Mouse (Mus musculus): Measurements from ENCODE around the gene Med16. TPM values are rescaled to one million over a fixed set of nuclear protein-coding genes. Genes with fewer than 3 reads are reported as not detected.

Gene Med16
- polyA plus RNA-seq, 1 experiment from 2014 or later: 44.9 TPM

DNA sequence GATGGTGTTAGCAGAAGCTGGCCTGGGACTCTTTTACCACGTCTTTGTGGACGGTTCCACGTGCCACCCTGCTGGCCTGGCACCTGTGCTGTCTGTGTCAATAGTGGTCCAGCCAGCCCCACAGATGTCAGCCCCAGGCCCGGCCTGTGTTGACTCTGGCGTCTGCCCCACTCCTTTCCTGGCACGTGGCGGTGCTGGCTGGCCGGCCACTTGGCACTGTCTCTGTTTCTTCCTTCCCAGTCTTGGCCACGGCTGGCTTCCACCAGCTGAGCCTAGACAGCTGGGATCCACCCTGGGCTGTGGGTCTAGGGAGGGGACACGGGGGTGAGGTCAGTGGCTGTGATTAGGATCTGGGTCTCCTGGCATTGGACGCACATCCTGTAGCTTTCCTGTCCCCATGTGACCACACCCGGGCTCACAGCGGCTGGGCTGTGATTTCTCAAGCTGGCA lies 25.6 kb upstream of the Med16 start:
- ATAC-seq (replicated peaks; ENCODE audit: low FRiP score, low read depth) (0 out of 2 replicates have a peak, but pooled peaks have one; percentile 23), DNase-seq (ENCODE audit: low spot score) (peak; percentile 69)
- H3K4me3 ChIP-seq (replicated peaks; ENCODE audit: low read depth, low read length): no peak overlapping the region
- peaks cover 16% of the 10 kb centered on the region for H3K36me3 ChIP-seq (ENCODE audit: insufficient read depth, low read length)
- no peaks in the 10 kb centered on the region for H3K27me3 ChIP-seq (ENCODE audit: insufficient read depth, low read length)
- WGBS: 39% methylated on average over 13 of the region's 13 CpGs
- H3K4me2 ChIP-seq (ENCODE audit: low read length): no peak overlapping the region; the same call in 1 of the 2 replicates
- peaks cover 66% of the 10 kb centered on the region for H3K4me1 ChIP-seq (replicated peaks; ENCODE audit: insufficient read depth, low read length)
- H3K9ac ChIP-seq (ENCODE audit: low read depth, low read length): peak overlapping the region; percentile 27; the same call in 1 of the 2 replicates
- peak overlapping the region; percentile 15 for H3K27ac ChIP-seq
- H3K9me3 ChIP-seq (replicated peaks; ENCODE audit: low read length): no peaks in the 10 kb centered on the region
- TF ChIP-seq CTCF (IDR thresholded peaks at IDR 0.05; ENCODE audit: low read depth): no peak

DNA sequence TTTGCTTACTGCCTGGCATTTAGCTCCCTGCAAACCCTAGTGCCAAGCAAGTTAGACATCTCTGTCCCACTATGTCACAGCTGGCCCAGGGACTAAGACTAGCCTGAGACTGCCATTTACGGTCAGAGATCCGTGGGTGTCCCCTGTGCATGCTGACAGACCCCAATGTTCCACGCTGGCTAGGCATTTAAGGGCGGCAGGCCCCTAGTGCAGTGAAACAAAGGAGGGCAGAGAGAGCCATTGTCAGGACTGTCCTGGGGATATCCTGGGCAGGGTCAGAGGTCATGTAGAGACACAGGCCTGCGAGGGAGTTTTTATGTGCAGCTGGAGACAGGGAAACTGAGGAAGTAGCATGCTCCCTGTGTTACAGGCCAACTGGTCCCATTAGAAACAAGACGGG lies 25.1 kb upstream of the Med16 start:
- Histone ChIP-seq H3K4me3 (replicated peaks; ENCODE audit: low read depth, low read length) (no peak overlapping the region), H3K27me3 (ENCODE audit: insufficient read depth, low read length) (no peaks in the 10 kb centered on the region), H3K4me1 (replicated peaks; ENCODE audit: insufficient read depth, low read length) (peaks cover 66% of the 10 kb centered on the region), H3K27ac (peak overlapping the region; percentile 15; the same call in 1 of the 2 replicates), H3K9ac (ENCODE audit: low read depth, low read length) (no peak overlapping the region), H3K9me3 (replicated peaks; ENCODE audit: low read length) (no peaks in the 10 kb centered on the region), H3K4me2 (ENCODE audit: low read length) (no peak overlapping the region), H3K36me3 (ENCODE audit: insufficient read depth, low read length) (peaks cover 16% of the 10 kb centered on the region)
- DNase-seq (ENCODE audit: low spot score) (no peak), ATAC-seq (replicated peaks; ENCODE audit: low FRiP score, low read depth) (no peak)
- 67% methylated on average over 6 of the region's 6 CpGs for WGBS
- TF ChIP-seq CTCF (IDR thresholded peaks at IDR 0.05; ENCODE audit: low read depth): no peak

DNA sequence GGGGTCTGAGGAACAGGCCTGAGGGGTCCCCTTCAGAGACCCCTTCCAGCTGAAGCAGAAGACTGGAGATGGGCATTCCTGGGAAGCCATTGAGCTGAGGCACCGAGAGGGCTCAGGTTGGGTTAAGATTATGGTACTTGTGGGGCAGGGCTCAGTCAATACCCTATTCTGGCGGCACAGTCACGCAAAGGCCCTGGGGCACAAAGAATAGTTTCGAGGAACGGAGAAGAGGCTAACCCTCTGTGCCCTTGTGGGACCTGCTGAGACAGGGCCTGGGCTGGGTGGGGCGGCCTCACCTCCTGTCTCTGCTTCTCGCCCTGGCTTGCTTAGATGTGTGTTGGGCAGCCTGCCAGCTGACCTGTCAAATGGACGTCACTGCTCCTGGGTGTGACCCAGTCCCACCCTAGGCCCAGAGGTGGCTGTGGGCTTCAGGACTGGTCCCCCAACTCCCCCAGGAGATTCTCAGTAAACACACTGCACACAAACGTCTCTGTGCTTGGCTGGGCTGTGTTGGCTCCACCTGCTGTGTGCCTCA lies 24.5 kb upstream of the Med16 start:
- Histone ChIP-seq H3K36me3 (ENCODE audit: insufficient read depth, low read length) (peaks cover 16% of the 10 kb centered on the region), H3K4me2 (ENCODE audit: low read length) (0 out of 2 replicates have a peak overlapping the region, but pooled peaks have one; percentile 30), H3K27ac (peak overlapping the region; percentile 15), H3K9me3 (replicated peaks; ENCODE audit: low read length) (no peaks in the 10 kb centered on the region), H3K4me3 (replicated peaks; ENCODE audit: low read depth, low read length) (no peak overlapping the region), H3K4me1 (replicated peaks; ENCODE audit: insufficient read depth, low read length) (peaks cover 66% of the 10 kb centered on the region), H3K9ac (ENCODE audit: low read depth, low read length) (peak overlapping the region; percentile 18; the same call in 1 of the 2 replicates), H3K27me3 (ENCODE audit: insufficient read depth, low read length) (no peaks in the 10 kb centered on the region)
- ATAC-seq (replicated peaks; ENCODE audit: low FRiP score, low read depth) (no peak), DNase-seq (ENCODE audit: low spot score) (no peak)
- TF ChIP-seq CTCF (IDR thresholded peaks at IDR 0.05; ENCODE audit: low read depth): no peak
- WGBS: 69% methylated on average over 9 of the region's 9 CpGs

DNA sequence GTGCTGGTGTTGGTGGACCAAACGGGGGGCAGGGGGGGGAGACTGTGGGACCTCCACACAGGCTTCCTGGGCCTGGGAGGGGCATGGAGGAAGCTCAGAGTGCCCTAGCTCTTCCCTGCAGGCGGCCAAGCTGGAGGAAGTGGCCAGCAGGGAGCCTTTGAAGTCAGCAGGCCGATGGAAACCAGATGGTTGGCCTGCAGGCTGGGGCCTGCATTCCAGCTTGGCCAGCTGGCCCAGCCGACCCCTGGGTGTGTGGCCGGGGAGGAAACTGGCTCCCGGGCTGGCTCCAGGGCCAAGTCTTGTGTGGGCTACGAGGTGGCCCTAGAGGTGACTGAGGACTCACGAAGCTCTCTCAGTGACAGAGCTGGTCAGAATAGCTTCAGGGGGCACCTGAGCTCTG lies 24.0 kb upstream of the Med16 start:
- peak overlapping the region; percentile 30; the same call in 1 of the 2 replicates for H3K4me2 ChIP-seq (ENCODE audit: low read length)
- no peaks in the 10 kb centered on the region for H3K9me3 ChIP-seq (replicated peaks; ENCODE audit: low read length)
- WGBS: 18% methylated on average over 8 of the region's 8 CpGs
- H3K27me3 ChIP-seq (ENCODE audit: insufficient read depth, low read length): no peaks in the 10 kb centered on the region
- peak overlapping the region; percentile 18; the same call in 1 of the 2 replicates for H3K9ac ChIP-seq (ENCODE audit: low read depth, low read length)
- peaks cover 63% of the 10 kb centered on the region for H3K4me1 ChIP-seq (replicated peaks; ENCODE audit: insufficient read depth, low read length)
- H3K4me3 ChIP-seq (replicated peaks; ENCODE audit: low read depth, low read length): no peak overlapping the region
- peak; percentile 11; the same call in 1 of the 2 replicates for TF ChIP-seq CTCF (IDR thresholded peaks at IDR 0.05; ENCODE audit: low read depth)
- DNase-seq (ENCODE audit: low spot score): peak; percentile 90
- H3K27ac ChIP-seq: peak overlapping the region; percentile 15
- H3K36me3 ChIP-seq (ENCODE audit: insufficient read depth, low read length): peaks cover 16% of the 10 kb centered on the region
- peak; percentile 11; the same call in 1 of the 2 replicates for ATAC-seq (replicated peaks; ENCODE audit: low FRiP score, low read depth)

DNA sequence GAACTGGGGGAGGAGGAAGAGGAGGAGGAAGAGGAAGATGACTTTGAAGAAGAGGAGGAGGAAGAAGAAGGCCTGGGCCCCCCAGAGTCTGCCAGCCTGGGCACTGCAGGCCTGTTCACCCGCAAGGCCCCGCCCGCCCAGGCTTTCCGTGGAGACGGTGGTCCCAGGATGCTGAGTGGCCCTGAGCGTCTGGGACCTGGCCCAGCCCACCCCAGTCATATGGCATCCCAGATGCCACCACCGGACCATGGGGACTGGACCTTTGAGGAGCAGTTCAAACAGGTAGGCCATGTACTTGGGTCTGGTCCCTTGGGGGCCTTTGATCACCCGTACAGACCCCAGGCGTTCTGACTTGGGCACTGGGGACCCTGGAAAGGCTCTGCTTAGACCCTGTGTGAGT lies 23.1 kb upstream of the Med16 start:
- Histone ChIP-seq H3K9ac (ENCODE audit: low read depth, low read length) (no peak overlapping the region), H3K27ac (peak overlapping the region; percentile 15; the same call in 1 of the 2 replicates), H3K36me3 (ENCODE audit: insufficient read depth, low read length) (peaks cover 16% of the 10 kb centered on the region), H3K4me2 (ENCODE audit: low read length) (no peak overlapping the region), H3K27me3 (ENCODE audit: insufficient read depth, low read length) (no peaks in the 10 kb centered on the region), H3K4me1 (replicated peaks; ENCODE audit: insufficient read depth, low read length) (peaks cover 54% of the 10 kb centered on the region), H3K9me3 (replicated peaks; ENCODE audit: low read length) (no peaks in the 10 kb centered on the region), H3K4me3 (replicated peaks; ENCODE audit: low read depth, low read length) (no peak overlapping the region)
- TF ChIP-seq CTCF (IDR thresholded peaks at IDR 0.05; ENCODE audit: low read depth): no peak
- DNase-seq (ENCODE audit: low spot score): no peak
- ATAC-seq (replicated peaks; ENCODE audit: low FRiP score, low read depth): no peak
- 78% methylated on average over 9 of the region's 9 CpGs for WGBS

DNA sequence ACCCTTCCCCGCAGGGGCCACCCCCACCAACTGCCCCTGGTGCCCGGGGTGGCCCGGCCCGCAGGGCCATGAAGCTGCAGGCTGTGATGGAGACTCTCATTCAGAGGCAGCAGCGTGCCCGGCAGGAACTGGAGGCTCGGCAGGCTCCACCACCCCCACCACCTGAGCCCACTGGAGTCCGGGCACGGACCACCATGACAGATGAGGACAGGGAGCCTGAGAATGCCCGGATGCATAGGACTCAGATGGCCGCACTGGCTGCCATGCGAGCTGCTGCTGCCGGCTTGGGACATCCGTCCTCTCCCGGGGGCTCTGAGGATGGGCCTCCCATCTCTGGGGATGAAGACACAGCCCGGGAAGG lies 22.1 kb upstream of the Med16 start:
- 84% methylated on average over 16 of the region's 16 CpGs for WGBS
- no peak for TF ChIP-seq CTCF (IDR thresholded peaks at IDR 0.05; ENCODE audit: low read depth)

More for the DNA sequence above, 22.1 kb upstream of the Med16 start:
- Histone ChIP-seq H3K4me1 (replicated peaks; ENCODE audit: insufficient read depth, low read length) (peaks cover 46% of the 10 kb centered on the region), H3K36me3 (ENCODE audit: insufficient read depth, low read length) (peaks cover 16% of the 10 kb centered on the region), H3K27me3 (ENCODE audit: insufficient read depth, low read length) (no peaks in the 10 kb centered on the region), H3K9me3 (replicated peaks; ENCODE audit: low read length) (no peaks in the 10 kb centered on the region), H3K4me3 (replicated peaks; ENCODE audit: low read depth, low read length) (no peak overlapping the region), H3K4me2 (ENCODE audit: low read length) (no peak overlapping the region), H3K9ac (ENCODE audit: low read depth, low read length) (peak overlapping the region; percentile 31; the same call in 1 of the 2 replicates), H3K27ac (no peak overlapping the region)
- ATAC-seq (replicated peaks; ENCODE audit: low FRiP score, low read depth) (no peak), DNase-seq (ENCODE audit: low spot score) (no peak)
